Mouse (Mus musculus) heart, adult 18-20 months (tissue): ENCODE data around the gene Gm20547. TPM values are rescaled to one million over a fixed set of nuclear protein-coding genes. Genes with fewer than 3 reads are reported as not detected.
"Not testable (repeated sequence)": the region's sequence is repeated elsewhere in the genome, so short reads cannot be mapped to it uniquely, and the experiment has no call there.

Experiments
- DNase-seq, 2 experiments: peaks; one replicate each; pipeline ENCODE4 v3.0.0; 2021 to 2022; ENCODE audit warnings: mixed read lengths in 1 of 2
- long read RNA-seq, 2 experiments: library from polyadenylated mRNA; stranded (forward); transcript quantifications; one replicate each; pipeline ENCODE4 v2.0.0; 2021
- total RNA-seq, 2 experiments: library from RNA; stranded (reverse); gene quantifications; 2 replicates each; pipeline ENCODE4 v1.2.3; 2021

Gm20547 gene
- total RNA-seq, result not detected
- long read RNA-seq, experiment 1, partial matches to known transcripts, result 1 of 1 reads
- long read RNA-seq, experiment 1, other reads (novel, unspliced or antisense), result 0 of 1 reads
- long read RNA-seq, experiment 2, result 0 reads

GRCm38 (mm10) chr17:34881683-34882310 lies at the start of gene Gm20547:
TSS of gene Gm20547 (minus strand) at chr17:34882042.
- no peak for DNase-seq

- peak; percentile 99 for DNase-seq
These were observed 49.4 kb upstream of the Gm20547 start, which contains the start of gene Neu1 for GRCm38 (mm10) chr17:34931061-34931734. TSS of gene Neu1 (plus strand) at chr17:34931253.

- no peak for DNase-seq
These were observed 47.0 kb upstream of the Gm20547 start for GRCm38 (mm10) chr17:34928841-34929240.

- DNase-seq, result no peak
These were observed 45.6 kb upstream of the Gm20547 start for GRCm38 (mm10) chr17:34927306-34928019.

GRCm38 (mm10) chr17:34924258-34924657 lies 42.4 kb upstream of the Gm20547 start:
- DNase-seq, result no peak

GRCm38 (mm10) chr17:34922939-34923338 lies 41.1 kb upstream of the Gm20547 start:
- no peak for DNase-seq

- DNase-seq, result no peak
These were observed 35.3 kb upstream of the Gm20547 start for GRCm38 (mm10) chr17:34917188-34917587.

GRCm38 (mm10) chr17:34916316-34916715 lies 34.5 kb upstream of the Gm20547 start:
- no peak for DNase-seq

- no peak for DNase-seq
These were observed 33.6 kb upstream of the Gm20547 start for GRCm38 (mm10) chr17:34915410-34915831.

- no peak for DNase-seq
These were observed 32.3 kb upstream of the Gm20547 start, which contains the start of gene Slc44a4 for GRCm38 (mm10) chr17:34913930-34914665. TSS of gene Slc44a4 (plus strand) at chr17:34914466.

- peak; percentile 68 to 85 for DNase-seq
These were observed 30.1 kb upstream of the Gm20547 start for GRCm38 (mm10) chr17:34911945-34912351.

- no peak for DNase-seq
These were observed 29.1 kb upstream of the Gm20547 start for GRCm38 (mm10) chr17:34910982-34911381.

GRCm38 (mm10) chr17:34902895-34903294 lies 21.1 kb upstream of the Gm20547 start:
- DNase-seq, result no peak

GRCm38 (mm10) chr17:34901948-34902347 lies 20.1 kb upstream of the Gm20547 start:
- not testable (repeated sequence) for DNase-seq

GRCm38 (mm10) chr17:34900826-34901225 lies 19.0 kb upstream of the Gm20547 start:
- DNase-seq, result not testable (repeated sequence)

GRCm38 (mm10) chr17:34899890-34900243 lies 18.0 kb upstream of the Gm20547 start:
- peak in 1 of 2 experiments; percentile 68 for DNase-seq

GRCm38 (mm10) chr17:34899053-34899889 lies 17.4 kb upstream of the Gm20547 start:
- peak; percentile 44 to 69 for DNase-seq

- no peak for DNase-seq
These were observed 16.8 kb upstream of the Gm20547 start for GRCm38 (mm10) chr17:34898706-34899052.

GRCm38 (mm10) chr17:34898160-34898586 lies 16.3 kb upstream of the Gm20547 start, which contains the start of the genes C2 and Ehmt2:
TSS of gene C2 (minus strand) at chr17:34898265.
TSS of gene Ehmt2 (plus strand) at chr17:34898469.
- peak; percentile 87 to 88 for DNase-seq

- DNase-seq, result peak; percentile 35 to 45
These were observed 15.7 kb upstream of the Gm20547 start for GRCm38 (mm10) chr17:34897373-34898159.
